Mouse (Mus musculus) E14TG2a.4 (cell line): ENCODE measurements at regions not wholly inside any gene's neighbourhood (a gene's known extent, or its start where the extent isn't known, plus 50 kb on each side); places are given as distances from the start of the nearest gene placed in this dataset.

Experiments
- CTCF ChIP-seq: conservative IDR thresholded peaks from 2 replicates; pipeline ENCODE4 v1.5.1; 2014; ENCODE audit warnings: low read length
- NANOG ChIP-seq: IDR thresholded peaks from 2 replicates; pipeline ENCODE4 v1.6.1; 2014; ENCODE audit warnings: borderline replicate concordance, low read length, mixed read lengths
- POU5F1 ChIP-seq: IDR thresholded peaks from 2 replicates; pipeline ENCODE4 v1.6.1; 2014; ENCODE audit warnings: low read length, borderline replicate concordance

DNA sequence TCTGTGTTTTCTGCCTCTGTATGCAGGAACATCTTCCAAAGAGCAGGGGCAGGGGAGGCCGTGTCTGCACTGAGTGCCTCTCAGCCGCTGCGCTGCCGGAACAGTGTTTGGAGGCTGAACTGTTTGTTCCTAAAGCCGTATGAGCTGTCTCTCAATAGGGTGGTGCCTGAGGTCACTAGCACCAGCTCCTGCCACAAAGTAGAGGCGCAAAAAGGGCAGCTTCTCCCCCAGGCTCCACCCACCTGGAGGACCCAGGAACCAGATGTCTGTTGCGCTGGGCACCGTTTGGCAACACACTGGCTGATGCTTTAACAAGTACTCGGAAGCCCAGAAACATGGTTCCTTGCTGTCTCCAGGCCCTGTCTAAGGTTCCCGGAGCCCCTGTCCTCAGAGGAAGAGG lies 60.4 kb upstream of the Cstad start:
- TF ChIP-seq CTCF (no peak), POU5F1 (no peak), NANOG (no peak)
